Mouse (Mus musculus): ENCODE measurements around the gene Pdxp. TPM values are rescaled to one million over a fixed set of nuclear protein-coding genes. Genes with fewer than 3 reads are reported as not detected.

The Pdxp gene
- total RNA-seq, 1 experiment from 2014 or later: 6.0 TPM

Small RNA genes within 50 kb of the gene (microRNA-seq; reads per million reads assigned to microRNA genes)
- 0 to 1.0 reads per million in 2 experiments for gene Mir6955

Other genes with a start within 250 kb of the Pdxp start
- gene Elfn2, start 195.1 kb upstream of the Pdxp start, total RNA-seq (2021): 2.4 and 7.8 TPM in 2 replicates
- 11.9 and 14.5 TPM in 2 replicates for gene Mfng, start 140.4 kb upstream of the Pdxp start, total RNA-seq (2021)
- 6.5 and 7.0 TPM in 2 replicates for gene Card10, start 110.9 kb upstream of the Pdxp start, total RNA-seq (2021)
- gene Cdc42ep1, start 71.3 kb upstream of the Pdxp start, total RNA-seq (2021): 38.8 and 43.4 TPM in 2 replicates
- not detected in 2 replicates for gene Lgals2, start 58.4 kb upstream of the Pdxp start, total RNA-seq (2021)
- 58.1 and 61.5 TPM in 2 replicates for gene Gga1, start 36.7 kb upstream of the Pdxp start, total RNA-seq (2021)
- gene Gm49510, start 14.3 kb upstream of the Pdxp start, total RNA-seq (2021): not detected in 2 replicates
- 6.1 and 8.8 TPM in 2 replicates for gene Sh3bp1, start 14.2 kb upstream of the Pdxp start, total RNA-seq (2021)
- 273 and 304 TPM in 2 replicates for gene Lgals1, start 12.8 kb downstream of the Pdxp start, total RNA-seq (2021)
- gene Nol12, start 21.0 kb downstream of the Pdxp start, total RNA-seq (2021): 42.7 and 44.0 TPM in 2 replicates
- 113 and 114 TPM in 2 replicates for gene Triobp, start 33.8 kb downstream of the Pdxp start, total RNA-seq (2021)
- gene H1f0, start 114.5 kb downstream of the Pdxp start, total RNA-seq (2021): 159 and 217 TPM in 2 replicates
- 0.39 TPM in 1 of 2 replicates, not detected in the other for gene Galr3, start 128.0 kb downstream of the Pdxp start, total RNA-seq (2021)
- gene Ankrd54, start 149.0 kb downstream of the Pdxp start, total RNA-seq (2021): 20.4 and 27.4 TPM in 2 replicates
- gene Eif3l, start 161.3 kb downstream of the Pdxp start, total RNA-seq (2021): 150 and 151 TPM in 2 replicates
- gene Micall1, start 195.0 kb downstream of the Pdxp start, total RNA-seq (2021): 42.9 and 57.5 TPM in 2 replicates
- gene Polr2f, start 227.1 kb downstream of the Pdxp start, total RNA-seq (2021): 110 and 122 TPM in 2 replicates
- 6.3 and 7.2 TPM in 2 replicates for gene 1700088E04Rik, start 227.3 kb downstream of the Pdxp start, total RNA-seq (2021)